Mouse (Mus musculus): ENCODE results near the gene Aprt.

GRCm38 (mm10) chr8:122548891-122549439 lies 27.7 kb downstream of the Aprt start:
- TF ChIP-seq POLR2A (IDR thresholded peaks at IDR 0.05; ENCODE audit: control insufficient read depth, extremely low read depth, insufficient read depth, low read length, poor library complexity) (no peak), CTCF (IDR thresholded peaks at IDR 0.05; ENCODE audit: borderline replicate concordance, control insufficient read depth, extremely low read depth, insufficient read depth, low read length, poor library complexity) (no peak)
